Mouse (Mus musculus) E14TG2a.4 (cell line): ENCODE measurements around the gene Tbc1d17.

Source experiments
- CTCF ChIP-seq: conservative IDR thresholded peaks from 2 replicates; pipeline ENCODE4 v1.5.1; 2014; ENCODE audit warnings: low read length
- NANOG ChIP-seq: IDR thresholded peaks from 2 replicates; pipeline ENCODE4 v1.6.1; 2014; ENCODE audit warnings: borderline replicate concordance, low read length, mixed read lengths
- POU5F1 ChIP-seq: IDR thresholded peaks from 2 replicates; pipeline ENCODE4 v1.6.1; 2014; ENCODE audit warnings: low read length, borderline replicate concordance

GRCm38 (mm10) chr7:44838073-44838472, 10.8 kb downstream of the Tbc1d17 start:
- TF ChIP-seq CTCF (no peak), NANOG (no peak), POU5F1 (no peak)
